Mouse (Mus musculus): ENCODE measurements at regions not wholly inside any gene's neighbourhood (a gene's known extent, or its start where the extent isn't known, plus 50 kb on each side); places are given as distances from the start of the nearest gene placed in this dataset.

- Histone ChIP-seq H3K4me3 (no peak overlapping the region), H3K9me3 (no peaks in the 10 kb centered on the region), H3K27me3 (peaks cover 18% of the 10 kb centered on the region), H3K9ac (no peak overlapping the region), H3K27ac (peak overlapping the region; percentile 57; the same call in 1 of the 2 replicates), H3K4me2 (peak overlapping the region; percentile 23), H3K36me3 (no peaks in the 10 kb centered on the region), H3K4me1 (peaks cover 11% of the 10 kb centered on the region)
- no peak for ATAC-seq (ENCODE audit: insufficient number of reproducible peaks, insufficient read depth, low FRiP score, low TSS enrichment, low read depth)
- WGBS: 31% methylated on average over 8 of the region's 8 CpGs
Measured at GRCm38 (mm10) chr7:36829710-36830109, 131.8 kb downstream of the Tshz3 start.

DNA sequence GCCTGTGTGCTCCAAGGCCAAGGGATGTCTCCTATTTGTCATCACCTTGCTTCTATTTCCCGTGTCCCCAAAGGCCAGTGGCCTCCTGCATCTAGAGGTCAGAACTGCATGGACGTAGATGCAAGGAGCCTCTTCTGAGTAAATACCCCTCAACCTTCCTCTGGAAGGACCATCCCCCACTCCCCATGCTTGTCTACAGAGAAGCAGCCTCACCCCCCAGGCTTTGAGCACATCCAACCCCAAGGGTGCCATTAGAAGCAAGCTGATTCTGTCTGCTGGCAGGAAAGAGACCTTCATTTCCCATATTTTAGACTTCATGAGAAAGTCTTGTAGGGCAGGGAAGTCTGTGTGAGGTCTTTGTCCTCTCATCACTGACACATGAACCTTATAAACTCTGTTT is 132.2 kb downstream of the Tshz3 start:
- no peaks in the 10 kb centered on the region for H3K9me3 ChIP-seq
- peak overlapping the region; percentile 23 for H3K4me2 ChIP-seq
- H3K36me3 ChIP-seq: no peaks in the 10 kb centered on the region
- no peak overlapping the region for H3K9ac ChIP-seq
- no peak overlapping the region for H3K4me3 ChIP-seq
- no peak for ATAC-seq (ENCODE audit: insufficient number of reproducible peaks, insufficient read depth, low FRiP score, low TSS enrichment, low read depth)
- 53% methylated on average over 2 of the region's 2 CpGs for WGBS
- peaks cover 17% of the 10 kb centered on the region for H3K27me3 ChIP-seq
- H3K27ac ChIP-seq: peak overlapping the region; percentile 30; the same call in 1 of the 2 replicates
- peaks cover 11% of the 10 kb centered on the region for H3K4me1 ChIP-seq

DNA sequence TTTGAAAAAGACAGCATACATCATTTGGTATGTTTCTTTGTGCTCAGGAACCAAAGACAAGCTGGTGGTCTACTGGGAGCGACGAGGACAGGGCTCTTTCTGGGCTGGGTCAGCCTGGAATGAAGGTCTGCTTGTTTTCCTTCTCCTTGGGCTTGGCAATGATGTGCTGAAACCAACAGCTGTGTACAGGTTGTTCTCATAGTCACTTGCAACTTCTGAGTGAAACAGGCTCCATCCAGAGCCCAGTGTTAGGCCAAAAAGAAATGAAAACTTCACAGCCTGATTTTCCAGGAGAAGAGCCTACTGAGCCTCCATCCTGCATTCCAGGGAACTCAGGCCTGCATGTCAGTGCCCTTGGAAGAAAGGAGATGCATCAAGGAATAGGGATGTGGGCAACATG is 150.4 kb downstream of the Tshz3 start:
- Histone ChIP-seq H3K9ac (no peak overlapping the region), H3K36me3 (no peaks in the 10 kb centered on the region), H3K9me3 (peaks cover 6% of the 10 kb centered on the region; the same call in 1 of the 2 replicates), H3K27me3 (no peaks in the 10 kb centered on the region), H3K27ac (no peak overlapping the region), H3K4me3 (no peak overlapping the region), H3K4me2 (no peak overlapping the region), H3K4me1 (no peaks in the 10 kb centered on the region)
- WGBS: 82% methylated on average over 2 of the region's 2 CpGs
- no peak for ATAC-seq (ENCODE audit: insufficient number of reproducible peaks, insufficient read depth, low FRiP score, low TSS enrichment, low read depth)

GRCm38 (mm10) chr7:36851275-36851889 is 153.5 kb downstream of the Tshz3 start:
- WGBS: 81% methylated on average over 4 of the region's 4 CpGs

DNA sequence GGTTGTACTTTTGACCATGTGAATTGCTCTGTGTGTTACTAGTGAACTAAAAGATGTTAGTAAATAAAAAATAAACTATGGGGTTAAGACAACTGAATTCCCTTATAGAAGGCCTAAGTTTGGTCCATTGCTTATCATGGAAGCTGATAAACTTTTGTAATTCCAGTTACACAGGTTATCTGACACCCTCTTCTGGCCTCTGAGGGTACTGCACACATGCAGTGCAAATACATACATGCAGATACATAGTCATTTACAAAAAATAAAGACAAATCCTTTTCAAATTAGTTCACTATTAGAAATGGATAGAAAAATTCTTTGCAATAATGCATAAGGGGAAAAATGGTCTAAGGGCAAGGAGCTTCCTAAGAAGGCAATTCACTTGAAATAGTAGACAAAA is 156.4 kb downstream of the Tshz3 start:
- no peak overlapping the region for H3K4me3 ChIP-seq
- H3K27me3 ChIP-seq: no peaks in the 10 kb centered on the region
- no peak overlapping the region for H3K4me2 ChIP-seq
- H3K27ac ChIP-seq: no peak overlapping the region
- no peak for ATAC-seq (ENCODE audit: insufficient number of reproducible peaks, insufficient read depth, low FRiP score, low TSS enrichment, low read depth)
- peaks cover 6% of the 10 kb centered on the region; the same call in 1 of the 2 replicates for H3K9me3 ChIP-seq
- H3K4me1 ChIP-seq: no peaks in the 10 kb centered on the region
- H3K36me3 ChIP-seq: no peaks in the 10 kb centered on the region
- no peak overlapping the region for H3K9ac ChIP-seq

More at GRCm38 (mm10) chr7:36851275-36851889, 153.5 kb downstream of the Tshz3 start:
- Histone ChIP-seq H3K4me1 (no peaks in the 10 kb centered on the region), H3K4me2 (no peak overlapping the region), H3K27ac (no peak overlapping the region), H3K27me3 (no peaks in the 10 kb centered on the region), H3K9ac (no peak overlapping the region), H3K36me3 (no peaks in the 10 kb centered on the region), H3K4me3 (no peak overlapping the region), H3K9me3 (peaks cover 6% of the 10 kb centered on the region; the same call in 1 of the 2 replicates)
- no peak for ATAC-seq (ENCODE audit: insufficient number of reproducible peaks, insufficient read depth, low FRiP score, low TSS enrichment, low read depth)

GRCm38 (mm10) chr7:36859428-36859827 is 161.5 kb downstream of the Tshz3 start:
- Histone ChIP-seq H3K4me2 (no peak overlapping the region), H3K4me1 (no peaks in the 10 kb centered on the region), H3K4me3 (no peak overlapping the region), H3K27me3 (no peaks in the 10 kb centered on the region), H3K36me3 (no peaks in the 10 kb centered on the region), H3K9ac (no peak overlapping the region), H3K27ac (no peak overlapping the region), H3K9me3 (no peaks in the 10 kb centered on the region)
- WGBS: 82% methylated on average over 7 of the region's 7 CpGs
- ATAC-seq (ENCODE audit: insufficient number of reproducible peaks, insufficient read depth, low FRiP score, low TSS enrichment, low read depth): no peak

GRCm38 (mm10) chr7:36862481-36862880 is 164.6 kb downstream of the Tshz3 start:
- WGBS: 86% methylated on average over 7 of the region's 7 CpGs

GRCm38 (mm10) chr7:36863745-36864144 is 165.8 kb downstream of the Tshz3 start:
- H3K27me3 ChIP-seq: no peaks in the 10 kb centered on the region
- no peak overlapping the region for H3K4me3 ChIP-seq
- no peak overlapping the region for H3K27ac ChIP-seq
- WGBS: 85% methylated on average over 5 of the region's 5 CpGs
- ATAC-seq (ENCODE audit: insufficient number of reproducible peaks, insufficient read depth, low FRiP score, low TSS enrichment, low read depth): no peak
- no peaks in the 10 kb centered on the region for H3K4me1 ChIP-seq
- H3K9ac ChIP-seq: no peak overlapping the region
- H3K36me3 ChIP-seq: no peaks in the 10 kb centered on the region
- H3K9me3 ChIP-seq: no peaks in the 10 kb centered on the region
- H3K4me2 ChIP-seq: no peak overlapping the region

More at GRCm38 (mm10) chr7:36862481-36862880, 164.6 kb downstream of the Tshz3 start:
- Histone ChIP-seq H3K9me3 (no peaks in the 10 kb centered on the region), H3K4me1 (no peaks in the 10 kb centered on the region), H3K27me3 (no peaks in the 10 kb centered on the region), H3K9ac (no peak overlapping the region), H3K4me3 (no peak overlapping the region), H3K27ac (no peak overlapping the region), H3K36me3 (no peaks in the 10 kb centered on the region), H3K4me2 (no peak overlapping the region)
- no peak for ATAC-seq (ENCODE audit: insufficient number of reproducible peaks, insufficient read depth, low FRiP score, low TSS enrichment, low read depth)

DNA sequence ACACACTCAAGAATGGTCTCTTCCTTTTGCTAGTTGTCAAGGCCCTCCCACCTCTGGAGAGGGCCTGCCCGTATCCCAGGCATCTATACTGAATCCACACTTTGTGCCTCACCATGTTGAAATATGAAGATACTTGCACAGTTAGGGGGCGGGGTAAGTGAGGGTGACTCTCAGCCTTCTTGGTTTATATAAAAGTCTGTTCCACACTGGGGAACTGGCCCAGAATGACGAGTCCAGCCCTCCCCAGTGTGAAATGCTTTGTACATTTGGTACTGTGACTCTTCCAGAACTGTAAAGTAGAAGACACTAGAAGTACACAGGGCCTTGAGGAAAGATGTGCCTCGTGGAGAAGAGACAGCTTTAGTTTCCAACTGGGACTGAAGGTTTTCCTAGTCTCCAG is 166.8 kb downstream of the Tshz3 start:
- Histone ChIP-seq H3K27me3 (no peaks in the 10 kb centered on the region), H3K27ac (no peak overlapping the region), H3K4me3 (no peak overlapping the region), H3K4me1 (no peaks in the 10 kb centered on the region), H3K4me2 (no peak overlapping the region), H3K36me3 (no peaks in the 10 kb centered on the region), H3K9me3 (no peaks in the 10 kb centered on the region), H3K9ac (no peak overlapping the region)
- ATAC-seq (ENCODE audit: insufficient number of reproducible peaks, insufficient read depth, low FRiP score, low TSS enrichment, low read depth): no peak
- 70% methylated on average over 4 of the region's 4 CpGs for WGBS

DNA sequence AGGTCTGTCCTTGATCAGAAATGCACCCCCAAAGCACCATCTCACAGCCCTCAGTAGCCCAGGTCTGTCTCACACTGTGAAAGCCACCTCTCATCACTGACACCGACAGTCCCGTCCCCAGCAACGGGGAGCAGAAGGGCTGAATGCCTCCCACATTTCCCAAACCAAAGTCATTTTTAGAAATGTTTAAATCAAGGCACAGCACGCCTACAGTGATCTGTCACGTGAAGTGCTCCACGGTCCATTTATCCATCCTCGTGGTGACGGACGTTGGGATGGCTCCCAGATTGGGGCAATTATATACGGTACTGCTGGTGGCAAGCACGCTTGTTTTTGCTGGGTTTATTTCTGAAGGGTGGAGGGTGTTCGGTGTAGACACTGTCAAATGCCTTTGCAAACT is 168.7 kb downstream of the Tshz3 start:
- no peaks in the 10 kb centered on the region for H3K9me3 ChIP-seq
- 59% methylated on average over 12 of the region's 12 CpGs for WGBS
- no peaks in the 10 kb centered on the region for H3K27me3 ChIP-seq
- H3K4me3 ChIP-seq: no peak overlapping the region
- H3K4me2 ChIP-seq: no peak overlapping the region
- H3K4me1 ChIP-seq: no peaks in the 10 kb centered on the region
- H3K9ac ChIP-seq: no peak overlapping the region
- no peaks in the 10 kb centered on the region for H3K36me3 ChIP-seq
- no peak for ATAC-seq (ENCODE audit: insufficient number of reproducible peaks, insufficient read depth, low FRiP score, low TSS enrichment, low read depth)
- H3K27ac ChIP-seq: no peak overlapping the region

GRCm38 (mm10) chr7:36874004-36874403 is 176.1 kb downstream of the Tshz3 start:
- no peak for ATAC-seq (ENCODE audit: insufficient number of reproducible peaks, insufficient read depth, low FRiP score, low TSS enrichment, low read depth)
- Histone ChIP-seq H3K4me2 (no peak overlapping the region), H3K27ac (no peak overlapping the region), H3K9ac (no peak overlapping the region), H3K9me3 (no peaks in the 10 kb centered on the region), H3K27me3 (no peaks in the 10 kb centered on the region), H3K36me3 (no peaks in the 10 kb centered on the region), H3K4me1 (no peaks in the 10 kb centered on the region), H3K4me3 (no peak overlapping the region)
- WGBS: 62% methylated on average over 5 of the region's 5 CpGs

- Histone ChIP-seq H3K9ac (no peak overlapping the region), H3K27ac (no peak overlapping the region), H3K36me3 (no peaks in the 10 kb centered on the region), H3K4me1 (no peaks in the 10 kb centered on the region), H3K9me3 (no peaks in the 10 kb centered on the region), H3K4me3 (no peak overlapping the region), H3K4me2 (no peak overlapping the region), H3K27me3 (no peaks in the 10 kb centered on the region)
- ATAC-seq (ENCODE audit: insufficient number of reproducible peaks, insufficient read depth, low FRiP score, low TSS enrichment, low read depth): no peak
- 13% methylated on average over 7 of the region's 7 CpGs for WGBS
Measured at GRCm38 (mm10) chr7:36877686-36878085, 179.8 kb downstream of the Tshz3 start.

All from embryonic facial prominence, embryonic 13.5 days (tissue).